Mouse (Mus musculus) embryonic facial prominence, embryonic 11.5 days (tissue): ENCODE data around the gene Fkbp2. TPM values are rescaled to one million over a fixed set of nuclear protein-coding genes. Genes with fewer than 3 reads are reported as not detected.

Experiments used
- ATAC-seq: fragments of 200-750 bp; cut with Nextera tagmentation; replicated peaks from 2 replicates; pipeline ENCODE4 v1.8.0; 2017; ENCODE audit warnings: low read depth; ENCODE audit not compliant: insufficient number of reproducible peaks, low FRiP score, low TSS enrichment
- DNase-seq: peaks from one replicate; pipeline ENCODE4 v3.0.0-alpha.2; 2015; ENCODE audit warnings: low spot score
- H3K27ac ChIP-seq: fragments of 300-500 bp; sonication (generic); replicated peaks from 2 replicates; pipeline ENCODE4 v1.5.1; 2014; ENCODE audit warnings: mild to moderate bottlenecking, low read depth, low read length, control low read depth
- H3K27me3 ChIP-seq: fragments of 300-500 bp; sonication (generic); 2 replicates; pipeline ENCODE4 v1.6.1; 2014; ENCODE audit warnings: mild to moderate bottlenecking, low read length, moderate library complexity, mixed read lengths; ENCODE audit not compliant: control insufficient read depth, insufficient read depth
- H3K36me3 ChIP-seq: fragments of 300-500 bp; sonication (generic); replicated peaks from 2 replicates; pipeline ENCODE4 v1.6.1; 2014; ENCODE audit warnings: low read depth, mild to moderate bottlenecking, low read length, moderate library complexity, mixed read lengths; ENCODE audit not compliant: control insufficient read depth, insufficient read depth
- H3K4me1 ChIP-seq: fragments of 300-500 bp; sonication (generic); 2 replicates; pipeline ENCODE4 v1.6.1; 2014; ENCODE audit warnings: low read length, mixed read lengths; ENCODE audit not compliant: control insufficient read depth, insufficient read depth
- H3K4me2 ChIP-seq: fragments of 300-500 bp; sonication (generic); 2 replicates; pipeline ENCODE4 v1.6.1; 2014; ENCODE audit warnings: low read depth, mild to moderate bottlenecking, control low read depth, low read length, moderate library complexity
- H3K4me3 ChIP-seq: fragments of 300-500 bp; sonication (generic); 2 replicates; pipeline ENCODE4 v1.5.1; 2014; ENCODE audit warnings: low read depth, low read length, control low read depth
- H3K9ac ChIP-seq: fragments of 300-500 bp; sonication (generic); replicated peaks from 2 replicates; pipeline ENCODE4 v1.6.1; 2014; ENCODE audit warnings: mild to moderate bottlenecking, control low read depth, low read length
- H3K9me3 ChIP-seq: fragments of 300-500 bp; sonication (generic); replicated peaks from 2 replicates; pipeline ENCODE4 v1.6.1; 2016; ENCODE audit warnings: mild to moderate bottlenecking, low read length, inconsistent platforms, mixed read lengths; ENCODE audit not compliant: control insufficient read depth
- WGBS: fragments of 180-500 bp; shearing (Covaris S2); extraction: QIAGEN DNeasy Blood & Tissue Kit; methylation state at CpG from one replicate; pipeline ENCODE4 v1.1.7; 2014; 5-methylcytosine and 5-hydroxymethylcytosine counted together
- polyA plus RNA-seq: library from polyadenylated mRNA; unstranded; fragments of >200 nt; fragmentation: Nextera tagmentation; extraction: Ambion mirVana; gene quantifications from 2 replicates; pipeline ENCODE4 v1.2.1, GENCODE M21; 2014

Gene Fkbp2
- polyA plus RNA-seq, 1 experiment from 2014 or later, result 65.1 TPM

- Histone ChIP-seq H3K4me3 (no peak overlapping the region), H3K27me3 (no peaks in the 10 kb centered on the region), H3K9ac (no peak overlapping the region), H3K27ac (no peak overlapping the region), H3K9me3 (no peaks in the 10 kb centered on the region), H3K36me3 (no peaks in the 10 kb centered on the region), H3K4me1 (peaks cover 2% of the 10 kb centered on the region), H3K4me2 (no peak overlapping the region)
- ATAC-seq (no peak), DNase-seq (no peak)
- WGBS, result 76% methylated on average over 13 of the region's 13 CpGs
These were observed 7.9 kb downstream of the Fkbp2 start for GRCm38 (mm10) chr19:6972247-6972917.

GRCm38 (mm10) chr19:6971644-6972043, 8.7 kb downstream of the Fkbp2 start:
- 23% methylated on average over 6 of the region's 6 CpGs for WGBS
- DNase-seq (no peak), ATAC-seq (no peak)
- Histone ChIP-seq H3K27ac (no peak overlapping the region), H3K9me3 (no peaks in the 10 kb centered on the region), H3K36me3 (no peaks in the 10 kb centered on the region), H3K4me2 (no peak overlapping the region), H3K9ac (no peak overlapping the region), H3K27me3 (no peaks in the 10 kb centered on the region), H3K4me3 (no peak overlapping the region), H3K4me1 (peaks cover 2% of the 10 kb centered on the region)

GRCm38 (mm10) chr19:6970460-6971085, 9.7 kb downstream of the Fkbp2 start:
- H3K4me1 ChIP-seq, result peaks cover 2% of the 10 kb centered on the region
- ATAC-seq (no peak), DNase-seq (no peak)
- H3K27ac ChIP-seq, result no peak overlapping the region
- no peak overlapping the region for H3K9ac ChIP-seq
- peaks cover 3% of the 10 kb centered on the region; the same call in 1 of the 2 replicates for H3K36me3 ChIP-seq
- no peaks in the 10 kb centered on the region for H3K27me3 ChIP-seq
- 21% methylated on average over 11 of the region's 11 CpGs for WGBS
- H3K9me3 ChIP-seq, result no peaks in the 10 kb centered on the region
- H3K4me2 ChIP-seq, result peak overlapping the region; percentile 77
- H3K4me3 ChIP-seq, result no peak overlapping the region

- no peak overlapping the region for H3K27ac ChIP-seq
- H3K4me1 ChIP-seq, result peaks cover 2% of the 10 kb centered on the region
- no peaks in the 10 kb centered on the region for H3K27me3 ChIP-seq
These were observed 10.5 kb downstream of the Fkbp2 start for GRCm38 (mm10) chr19:6969665-6970381.

GRCm38 (mm10) chr19:6969291-6969664, 11.0 kb downstream of the Fkbp2 start:
- Histone ChIP-seq H3K4me2 (peak overlapping the region; percentile 77), H3K27ac (no peak overlapping the region), H3K36me3 (peaks cover 3% of the 10 kb centered on the region; the same call in 1 of the 2 replicates), H3K9ac (peak overlapping the region; percentile 53), H3K4me3 (peak overlapping the region; percentile 52), H3K4me1 (peaks cover 2% of the 10 kb centered on the region), H3K27me3 (no peaks in the 10 kb centered on the region), H3K9me3 (no peaks in the 10 kb centered on the region)
- 1% methylated on average over 20 of the region's 20 CpGs for WGBS
- DNase-seq (no peak), ATAC-seq (no peak)

More at GRCm38 (mm10) chr19:6969665-6970381, 10.5 kb downstream of the Fkbp2 start:
- peak overlapping the region; percentile 52 for H3K4me3 ChIP-seq
- H3K4me2 ChIP-seq, result peak overlapping the region; percentile 77
- ATAC-seq, result peak; percentile 24; the same call in 1 of the 2 replicates
- H3K9ac ChIP-seq, result peak overlapping the region; percentile 53
- WGBS, result 1% methylated on average over 50 of the region's 55 CpGs
- peak; percentile 75 for DNase-seq
- peaks cover 3% of the 10 kb centered on the region; the same call in 1 of the 2 replicates for H3K36me3 ChIP-seq
- no peaks in the 10 kb centered on the region for H3K9me3 ChIP-seq

- peaks cover 2% of the 10 kb centered on the region for H3K4me1 ChIP-seq
- H3K9me3 ChIP-seq, result no peaks in the 10 kb centered on the region
- no peaks in the 10 kb centered on the region for H3K27me3 ChIP-seq
- peak overlapping the region; percentile 52 for H3K4me3 ChIP-seq
- no peak for ATAC-seq
- H3K27ac ChIP-seq, result no peak overlapping the region
- 10% methylated on average over 15 of the region's 15 CpGs for WGBS
- peak; percentile 25 for DNase-seq
- peak overlapping the region; percentile 77 for H3K4me2 ChIP-seq
- peak overlapping the region; percentile 53 for H3K9ac ChIP-seq
- H3K36me3 ChIP-seq, result peaks cover 3% of the 10 kb centered on the region; the same call in 1 of the 2 replicates
These were observed 11.6 kb downstream of the Fkbp2 start for GRCm38 (mm10) chr19:6968491-6969271.

- DNase-seq (no peak), ATAC-seq (no peak)
- H3K9ac ChIP-seq, result no peak overlapping the region
- WGBS, result 79% methylated on average over 10 of the region's 10 CpGs
- peaks cover 3% of the 10 kb centered on the region for H3K36me3 ChIP-seq
- peaks cover 6% of the 10 kb centered on the region for H3K4me1 ChIP-seq
- no peak overlapping the region for H3K27ac ChIP-seq
- H3K9me3 ChIP-seq, result no peaks in the 10 kb centered on the region
- H3K4me2 ChIP-seq, result no peak overlapping the region
- no peak overlapping the region for H3K4me3 ChIP-seq
- H3K27me3 ChIP-seq, result no peaks in the 10 kb centered on the region
These were observed 23.8 kb downstream of the Fkbp2 start for GRCm38 (mm10) chr19:6956461-6956860.
